Mouse (Mus musculus) MEL (cell line): Measurements from ENCODE around the gene Tacc3. TPM values are rescaled to one million over a fixed set of nuclear protein-coding genes. Genes with fewer than 3 reads are reported as not detected.

ENCODE experiments used
- DNase-seq: peaks from one replicate; pipeline ENCODE4 v3.0.0; 2011; ENCODE audit warnings: low read depth, low spot score
- H3K27ac ChIP-seq: 2 replicates; pipeline ENCODE4 v1.5.1; 2012; ENCODE audit warnings: low read depth, mild to moderate bottlenecking, control low read depth, low read length, moderate library complexity; ENCODE audit not compliant: control insufficient read depth
- H3K27me3 ChIP-seq, 2 experiments: fragments of 150-350 bp in 1 of 2; sonication (generic) in 1 of 2; 2 replicates each; pipeline ENCODE4 v1.6.1; 2012; ENCODE audit warnings: low read length in 2 of 2, mild to moderate bottlenecking in 2 of 2, improper control_type of control experiment in 1 of 2, moderate library complexity in 1 of 2; ENCODE audit not compliant: insufficient read depth in 2 of 2, control insufficient read depth in 1 of 2
- H3K36me3 ChIP-seq, 2 experiments: 2 replicates each; pipeline ENCODE4 v1.6.1; 2012 to 2014; ENCODE audit warnings: low read length in 2 of 2, improper control_type of control experiment in 1 of 2, inconsistent platforms in 1 of 2, mild to moderate bottlenecking in 1 of 2; ENCODE audit not compliant: insufficient read depth in 2 of 2, control insufficient read depth in 1 of 2
- H3K4me1 ChIP-seq, 2 experiments: fragments of 150-350 bp in 1 of 2; sonication (generic) in 1 of 2; 2 replicates each; pipeline ENCODE4 v1.6.1; 2012; ENCODE audit warnings: low read length in 2 of 2, improper control_type of control experiment in 1 of 2, mild to moderate bottlenecking in 1 of 2; ENCODE audit not compliant: insufficient read depth in 2 of 2, control insufficient read depth in 1 of 2
- H3K4me3 ChIP-seq, 2 experiments: fragments of 150-350 bp in 1 of 2; sonication (generic) in 1 of 2; 2 replicates each; pipeline ENCODE4 v1.5.1; 2012; ENCODE audit warnings: low read depth in 2 of 2, low read length in 2 of 2, mild to moderate bottlenecking in 2 of 2, moderate library complexity in 2 of 2, control low read depth in 1 of 2, improper control_type of control experiment in 1 of 2; ENCODE audit not compliant: control insufficient read depth in 1 of 2, insufficient read depth in 1 of 2
- H3K79me2 ChIP-seq: 2 replicates; pipeline ENCODE4 v1.6.1; 2012; ENCODE audit warnings: mild to moderate bottlenecking, low read length, moderate library complexity; ENCODE audit not compliant: control insufficient read depth, poor library complexity, insufficient read depth
- H3K9ac ChIP-seq: 2 replicates; pipeline ENCODE4 v1.6.1; 2012; ENCODE audit warnings: low read depth, mild to moderate bottlenecking, control low read depth, low read length, moderate library complexity; ENCODE audit not compliant: control insufficient read depth, poor library complexity, severe bottlenecking
- H3K9me3 ChIP-seq: fragments of 150-350 bp; sonication (generic); replicated peaks from 2 replicates; pipeline ENCODE4 v1.6.1; 2012; ENCODE audit warnings: mild to moderate bottlenecking, low read length, improper control_type of control experiment, moderate library complexity; ENCODE audit not compliant: insufficient read depth
- CHD2 ChIP-seq: IDR thresholded peaks from 2 replicates; pipeline ENCODE4 v1.6.1; 2011; ENCODE audit warnings: low read length, improper control_type of control experiment
- E2F4 ChIP-seq: IDR thresholded peaks from 2 replicates; pipeline ENCODE4 v1.6.1; 2011; ENCODE audit warnings: low read depth, low read length, improper control_type of control experiment, borderline replicate concordance
- EP300 ChIP-seq, 2 experiments: IDR thresholded peaks; 2 replicates each; pipeline ENCODE4 v1.6.1; 2011; ENCODE audit warnings: improper control_type of control experiment in 2 of 2, low read length in 2 of 2, low read depth in 1 of 2, mild to moderate bottlenecking in 1 of 2
- GABPA ChIP-seq: IDR thresholded peaks from 2 replicates; pipeline ENCODE4 v1.6.1; 2012; ENCODE audit warnings: low read depth, mild to moderate bottlenecking, inconsistent platforms, low read length, improper control_type of control experiment, moderate library complexity
- GATA1 ChIP-seq: IDR thresholded peaks from 2 replicates; pipeline ENCODE4 v1.6.1; 2011; ENCODE audit warnings: low read depth, low read length, improper control_type of control experiment
- JUND ChIP-seq: IDR thresholded peaks from 2 replicates; pipeline ENCODE4 v1.6.1; 2011; ENCODE audit warnings: low read depth, mild to moderate bottlenecking, improper control_type of control experiment, low read length
- KAT2A ChIP-seq: conservative IDR thresholded peaks from 2 replicates; pipeline ENCODE4 v1.6.1; 2012; ENCODE audit warnings: low read depth, low read length, improper control_type of control experiment, inconsistent platforms
- MAFK ChIP-seq: IDR thresholded peaks from 2 replicates; pipeline ENCODE4 v1.6.1; 2011; ENCODE audit warnings: low read depth, mild to moderate bottlenecking, low read length, improper control_type of control experiment, borderline replicate concordance
- MAZ ChIP-seq: IDR thresholded peaks from 2 replicates; pipeline ENCODE4 v1.6.1; 2012; ENCODE audit warnings: low read depth, mild to moderate bottlenecking, inconsistent platforms, low read length, improper control_type of control experiment
- MEF2A ChIP-seq: IDR thresholded peaks from 2 replicates; pipeline ENCODE4 v1.6.1; 2014; ENCODE audit warnings: low read depth, mild to moderate bottlenecking, inconsistent platforms, low read length, improper control_type of control experiment; ENCODE audit not compliant: poor library complexity, insufficient replicate concordance, severe bottlenecking; ENCODE audit errors: extremely low read depth
- MXI1 ChIP-seq: IDR thresholded peaks from 2 replicates; pipeline ENCODE4 v1.6.1; 2011; ENCODE audit warnings: mild to moderate bottlenecking, low read depth, low read length, improper control_type of control experiment
- MYC ChIP-seq: IDR thresholded peaks from 2 replicates; pipeline ENCODE4 v1.6.1; 2011; ENCODE audit warnings: low read depth, mild to moderate bottlenecking, low read length, improper control_type of control experiment, moderate library complexity
- RCOR1 ChIP-seq: IDR thresholded peaks from 2 replicates; pipeline ENCODE4 v1.6.1; 2012; ENCODE audit warnings: low read depth, mild to moderate bottlenecking, inconsistent platforms, low read length, improper control_type of control experiment
- SMC3 ChIP-seq: IDR thresholded peaks from 2 replicates; pipeline ENCODE4 v1.6.1; 2011; ENCODE audit warnings: low read depth, low read length, improper control_type of control experiment
- TAL1 ChIP-seq: IDR thresholded peaks from 2 replicates; pipeline ENCODE4 v1.6.1; 2012; ENCODE audit warnings: mild to moderate bottlenecking, inconsistent platforms, low read length, moderate library complexity, mixed read lengths
- TBP ChIP-seq: IDR thresholded peaks from 2 replicates; pipeline ENCODE4 v1.8.0; 2011; ENCODE audit warnings: low read depth, low read length, improper control_type of control experiment
- UBTF ChIP-seq: IDR thresholded peaks from 2 replicates; pipeline ENCODE4 v1.6.1; 2012; ENCODE audit warnings: low read depth, mild to moderate bottlenecking, inconsistent platforms, low read length, improper control_type of control experiment, moderate library complexity, borderline replicate concordance; ENCODE audit not compliant: insufficient read depth
- USF1 ChIP-seq: IDR thresholded peaks from 2 replicates; pipeline ENCODE4 v1.6.1; 2014; ENCODE audit warnings: low read depth, mild to moderate bottlenecking, inconsistent platforms, low read length, improper control_type of control experiment, moderate library complexity
- USF2 ChIP-seq, 2 experiments: IDR thresholded peaks; 2 replicates each; pipeline ENCODE4 v1.6.1; 2011 to 2012; ENCODE audit warnings: improper control_type of control experiment in 2 of 2, low read length in 2 of 2, borderline replicate concordance in 1 of 2, inconsistent platforms in 1 of 2, low read depth in 1 of 2, mild to moderate bottlenecking in 1 of 2; ENCODE audit not compliant: insufficient read depth in 1 of 2
- ZKSCAN1 ChIP-seq: IDR thresholded peaks from 2 replicates; pipeline ENCODE4 v1.6.1; 2012; ENCODE audit warnings: low read depth, mild to moderate bottlenecking, inconsistent platforms, low read length, improper control_type of control experiment, moderate library complexity
- ZMIZ1 ChIP-seq: IDR thresholded peaks from 2 replicates; pipeline ENCODE4 v1.6.1; 2012; ENCODE audit warnings: low read depth, mild to moderate bottlenecking, inconsistent platforms, low read length, improper control_type of control experiment, moderate library complexity
- ZNF384 ChIP-seq: IDR thresholded peaks from 2 replicates; pipeline ENCODE4 v1.6.1; 2012; ENCODE audit warnings: low read depth, mild to moderate bottlenecking, inconsistent platforms, low read length, improper control_type of control experiment
- polyA plus RNA-seq, 2 experiments: library from polyadenylated mRNA; stranded (reverse) in 1 of 2; unstranded in 1 of 2; fragments of >175 nt in 1 of 2; fragments of >200 nt in 1 of 2; gene quantifications; 2 replicates each; pipeline versions ENCODE4 v1.2.1 to v1.2.4; 2012; ENCODE audit warnings: low replicate concordance in 2 of 2, low read depth in 1 of 2; ENCODE audit not compliant: insufficient read length in 2 of 2, insufficient read depth in 1 of 2, missing spikeins in 1 of 2
- total RNA-seq: library from RNA; depleted of rRNA; stranded (reverse); fragments of 300-350 nt; gene quantifications from 2 replicates; pipeline ENCODE4 v1.2.3, GENCODE M21; 2012

Tacc3 gene
- total and polyA plus RNA-seq, 3 experiments, result 149 to 609 (median 165) TPM

GRCm38 (mm10) chr5:33694461-33694847 is 36.5 kb downstream of the Tacc3 start:
- H3K79me2 ChIP-seq, result no peaks in the 10 kb centered on the region
- no peaks in the 10 kb centered on the region for H3K36me3 ChIP-seq
- no peak overlapping the region for H3K4me3 ChIP-seq
- no peak overlapping the region for H3K27ac ChIP-seq
- TF ChIP-seq ZKSCAN1 (no peak), TAL1 (no peak), MEF2A (no peak)
- TF ChIP-seq, all 39 proteins: peak for 0
- Histone ChIP-seq H3K27me3 (peaks cover 2 to 11% of the 10 kb centered on the region in 2 experiments), H3K9ac (no peak overlapping the region), H3K9me3 (no peaks in the 10 kb centered on the region), H3K4me1 (no peaks in the 10 kb centered on the region)
- DNase-seq, result no peak

GRCm38 (mm10) chr5:33694848-33695717 is 37.2 kb downstream of the Tacc3 start:
- Histone ChIP-seq H3K9ac (no peak overlapping the region), H3K27ac (no peak overlapping the region)

GRCm38 (mm10) chr5:33695718-33696121 is 37.8 kb downstream of the Tacc3 start:
- Histone ChIP-seq H3K36me3 (no peaks in the 10 kb centered on the region), H3K4me1 (no peaks in the 10 kb centered on the region)

More at GRCm38 (mm10) chr5:33694848-33695717, 37.2 kb downstream of the Tacc3 start:
- no peak overlapping the region for H3K4me3 ChIP-seq
- H3K27me3 ChIP-seq, result peaks cover 2 to 11% of the 10 kb centered on the region in 2 experiments
- TF ChIP-seq MAZ, result no peak
- H3K9me3 ChIP-seq, result no peaks in the 10 kb centered on the region
- no peak for DNase-seq
- no peaks in the 10 kb centered on the region for H3K79me2 ChIP-seq
- H3K36me3 ChIP-seq, result no peaks in the 10 kb centered on the region
- H3K4me1 ChIP-seq, result no peaks in the 10 kb centered on the region

More at GRCm38 (mm10) chr5:33695718-33696121, 37.8 kb downstream of the Tacc3 start:
- Histone ChIP-seq H3K27ac (no peak overlapping the region), H3K9ac (no peak overlapping the region), H3K27me3 (peaks cover 2 to 11% of the 10 kb centered on the region in 2 experiments), H3K79me2 (no peaks in the 10 kb centered on the region), H3K4me3 (no peak overlapping the region), H3K9me3 (no peaks in the 10 kb centered on the region)
- no peak for DNase-seq
- TF ChIP-seq TAL1, result no peak
- no peak for TF ChIP-seq MXI1
- no peak for TF ChIP-seq USF1
- no peak for TF ChIP-seq CHD2
- TF ChIP-seq GATA1, result no peak
- no peak for TF ChIP-seq UBTF
- no peak for TF ChIP-seq ZMIZ1
- TF ChIP-seq KAT2A, result no peak
- no peak for TF ChIP-seq MYC
- no peak for TF ChIP-seq SMC3
- no peak for TF ChIP-seq EP300 (IDR thresholded peaks at IDR 0.05; ENCODE audit: low read depth in 1 of 2, low read length in 2 of 2)
- TF ChIP-seq MAFK, result no peak
- no peak for TF ChIP-seq USF2 (IDR thresholded peaks at IDR 0.05; ENCODE audit: borderline replicate concordance in 1 of 2, insufficient read depth in 1 of 2, low read depth in 1 of 2, low read length in 2 of 2)
- TF ChIP-seq GABPA, result no peak
- TF ChIP-seq E2F4, result no peak
- TF ChIP-seq TBP, result no peak
- no peak for TF ChIP-seq JUND
- TF ChIP-seq ZNF384, result no peak
- TF ChIP-seq MEF2A, result no peak
- no peak for TF ChIP-seq RCOR1
